Mouse (Mus musculus) C2C12 (cell line): ENCODE results near the gene Lyar.

ENCODE experiments used
- CEBPB ChIP-seq: IDR thresholded peaks from one replicate; pipeline ENCODE4 v1.6.1; 2011; ENCODE audit warnings: low read depth, mild to moderate bottlenecking, control low read depth, moderate library complexity
- CTCF ChIP-seq: IDR thresholded peaks from one replicate; pipeline ENCODE4 v1.5.1; 2011; ENCODE audit not compliant: control insufficient read depth, insufficient read depth, insufficient read length
- FOSL1 ChIP-seq: IDR thresholded peaks from one replicate; pipeline ENCODE4 v1.8.0; 2011; ENCODE audit warnings: mild to moderate bottlenecking, low read length; ENCODE audit not compliant: poor library complexity, insufficient read depth, severe bottlenecking
- MAX ChIP-seq: IDR thresholded peaks from one replicate; pipeline ENCODE4 v1.6.1; 2011; ENCODE audit warnings: mild to moderate bottlenecking, control low read depth
- MYOD1 ChIP-seq: IDR thresholded peaks from one replicate; pipeline ENCODE4 v1.6.1; 2011; ENCODE audit warnings: low read depth; ENCODE audit not compliant: control insufficient read depth, insufficient read length
- USF1 ChIP-seq: IDR thresholded peaks from one replicate; pipeline ENCODE4 v1.6.1; 2011; ENCODE audit warnings: low read depth, mild to moderate bottlenecking, control low read depth, moderate library complexity

- TF ChIP-seq CTCF = no peak
- TF ChIP-seq USF1 = no peak
- TF ChIP-seq MYOD1 = no peak
- no peak for TF ChIP-seq FOSL1
- no peak for TF ChIP-seq MAX
- no peak for TF ChIP-seq CEBPB
These were observed 53.6 kb downstream of the Lyar start for GRCm38 (mm10) chr5:38273831-38274230.
